Mouse (Mus musculus): ENCODE data around the gene Jade3. TPM values are rescaled to one million over a fixed set of nuclear protein-coding genes. Genes with fewer than 3 reads are reported as not detected.
A peak's percentile ranks its signal among the peaks of the same experiment; 100 is the strongest.

Gene Jade3
- total and polyA plus RNA-seq, 3 experiments, result 9.9 to 21.1 (median 11.8) TPM

DNA sequence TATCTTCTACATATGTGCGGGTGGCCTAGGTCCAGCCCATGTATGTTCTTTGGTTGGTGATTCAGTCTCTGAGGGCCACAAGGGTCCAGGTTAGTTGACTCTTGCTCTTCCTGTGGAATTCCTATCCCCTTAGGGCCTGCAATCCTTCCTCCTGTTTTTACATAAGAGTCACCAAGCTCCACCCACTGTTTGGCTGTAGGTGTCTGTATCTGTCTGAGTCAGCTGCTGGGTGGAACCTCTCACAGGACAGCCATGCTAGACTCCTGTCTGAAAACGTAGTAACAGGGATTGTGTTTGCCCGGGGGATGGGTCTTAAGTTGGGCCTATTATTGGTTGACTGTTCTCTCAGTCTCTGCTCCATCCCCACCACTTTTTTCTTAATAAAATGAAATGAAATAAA is 13.3 kb upstream of the Jade3 start:
- H3K36me3 ChIP-seq (replicated peaks in 1 of 2; ENCODE audit: control insufficient read depth in 1 of 2, insufficient read depth in 1 of 2, low read length in 1 of 2), result no peaks in the 10 kb centered on the region
- TF ChIP-seq MAFK (IDR thresholded peaks at IDR 0.05; ENCODE audit: insufficient replicate concordance, low read length) (no peak), IRF4 (IDR thresholded peaks at IDR 0.05; ENCODE audit: low read depth, low read length) (no peak), POLR2A (IDR thresholded peaks at IDR 0.05; ENCODE audit: low read depth, low read length) (no peak), JUND (conservative IDR thresholded peaks at IDR 0.05; ENCODE audit: low read depth, low read length) (no peak), HCFC1 (IDR thresholded peaks at IDR 0.05; ENCODE audit: low read depth, low read length) (no peak)
- H3K4me1 ChIP-seq (ENCODE audit: control insufficient read depth in 1 of 2, insufficient read depth in 2 of 2), result peaks cover 4 to 14% of the 10 kb centered on the region in 2 experiments
- H3K79me2 ChIP-seq (replicated peaks; ENCODE audit: control insufficient read depth, extremely low read depth, insufficient read depth, poor library complexity, severe bottlenecking), result no peaks in the 10 kb centered on the region
- in situ Hi-C loops (cut with MboI; ENCODE audit: low pct_ligation_motif_present, low pct_unique_long_range_greater_than_20kb, low sequenced_read_pairs), result no loop called here
- H3K27ac ChIP-seq (ENCODE audit: insufficient read depth, low read depth), result no peak overlapping the region
- no peaks in the 10 kb centered on the region for H3K27me3 ChIP-seq (replicated peaks)
- H3K9me3 ChIP-seq (replicated peaks; ENCODE audit: low read length), result no peaks in the 10 kb centered on the region
- H3K4me2 ChIP-seq (ENCODE audit: insufficient read depth, low read depth, poor library complexity, severe bottlenecking), result no peak overlapping the region
- no peak for DNase-seq (ENCODE audit: extremely low read depth)
- H3K4me3 ChIP-seq (replicated peaks in 1 of 3; ENCODE audit: low read depth in 2 of 3, low read length in 2 of 3, poor library complexity in 1 of 3), result no peak overlapping the region
- H3K9ac ChIP-seq (ENCODE audit: insufficient read depth, low read depth), result no peak overlapping the region
- dilution Hi-C loops (cut with MboI; ENCODE audit: extremely low pct_ligation_motif_present, extremely low pct_unique_long_range_greater_than_20kb, low sequenced_read_pairs), result no loop called here

DNA sequence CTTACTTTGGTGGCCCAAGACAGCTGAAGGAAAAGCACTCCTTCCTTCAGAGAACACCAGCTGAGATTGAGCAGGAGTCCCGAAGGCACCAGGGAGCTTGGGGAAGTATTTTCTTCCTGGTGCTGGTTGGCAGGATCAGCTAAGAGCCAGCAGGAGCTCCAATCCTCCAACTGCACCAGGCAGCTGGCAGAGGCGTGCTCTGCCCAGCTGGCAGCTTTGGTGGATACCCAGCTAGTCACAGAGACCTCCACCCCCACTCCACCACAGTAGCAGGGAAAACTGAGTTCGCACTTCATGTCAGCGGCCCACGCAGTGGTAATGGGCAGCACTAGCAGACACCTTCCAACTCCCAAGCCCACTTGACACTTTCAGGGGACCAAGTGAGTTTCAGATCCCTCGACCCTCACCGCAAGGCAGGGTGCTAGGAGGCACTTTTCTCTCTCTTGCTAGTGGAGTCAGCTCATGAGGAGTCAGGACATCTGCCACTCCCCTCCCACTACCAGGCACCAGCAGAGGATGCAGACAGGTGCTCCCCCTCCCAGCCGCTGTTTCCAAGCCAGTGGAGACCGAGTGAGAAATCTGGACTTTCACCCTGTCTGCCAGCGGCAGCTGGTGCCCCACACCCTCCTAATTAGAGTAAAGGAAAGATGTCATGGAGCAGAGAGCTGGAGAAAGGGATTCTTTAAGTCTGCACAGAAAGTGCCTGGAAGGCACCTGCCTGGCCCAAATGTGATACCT is 10.4 kb upstream of the Jade3 start:
- no peaks in the 10 kb centered on the region for H3K9me3 ChIP-seq (replicated peaks; ENCODE audit: low read length)
- TF ChIP-seq RAD21 (IDR thresholded peaks at IDR 0.05; ENCODE audit: low read depth, low read length), result no peak
- TF ChIP-seq E2F4 (IDR thresholded peaks at IDR 0.05; ENCODE audit: insufficient replicate concordance, low read depth, low read length), result no peak
- TF ChIP-seq CTCF (conservative IDR thresholded peaks at IDR 0.05 in 1 of 2, IDR thresholded peaks at IDR 0.05 in 1 of 2; ENCODE audit: low read depth in 2 of 2, low read length in 2 of 2), result no peak
- no peak for TF ChIP-seq ZKSCAN1 (IDR thresholded peaks at IDR 0.05; ENCODE audit: borderline replicate concordance, low read depth, low read length)
- dilution Hi-C loops (cut with MboI; ENCODE audit: extremely low pct_ligation_motif_present, extremely low pct_unique_long_range_greater_than_20kb, low sequenced_read_pairs), result no loop called here
- H3K4me1 ChIP-seq (ENCODE audit: control insufficient read depth in 1 of 2, insufficient read depth in 2 of 2), result peaks cover 4 to 14% of the 10 kb centered on the region in 2 experiments
- no peak overlapping the region for H3K4me3 ChIP-seq (replicated peaks in 1 of 3; ENCODE audit: low read depth in 2 of 3, low read length in 2 of 3, poor library complexity in 1 of 3)
- H3K36me3 ChIP-seq (replicated peaks in 1 of 2; ENCODE audit: control insufficient read depth in 1 of 2, insufficient read depth in 1 of 2, low read length in 1 of 2), result no peaks in the 10 kb centered on the region
- no peak overlapping the region for H3K9ac ChIP-seq (ENCODE audit: insufficient read depth, low read depth)
- in situ Hi-C loops (cut with MboI; ENCODE audit: low pct_ligation_motif_present, low pct_unique_long_range_greater_than_20kb, low sequenced_read_pairs), result no loop called here
- no peak for DNase-seq (ENCODE audit: extremely low read depth)
- H3K27ac ChIP-seq (ENCODE audit: insufficient read depth, low read depth), result no peak overlapping the region; the same call in 1 of the 2 replicates
- H3K4me2 ChIP-seq (ENCODE audit: insufficient read depth, low read depth, poor library complexity, severe bottlenecking), result no peak overlapping the region
- H3K27me3 ChIP-seq (replicated peaks), result no peaks in the 10 kb centered on the region
- no peaks in the 10 kb centered on the region for H3K79me2 ChIP-seq (replicated peaks; ENCODE audit: control insufficient read depth, extremely low read depth, insufficient read depth, poor library complexity, severe bottlenecking)

DNA sequence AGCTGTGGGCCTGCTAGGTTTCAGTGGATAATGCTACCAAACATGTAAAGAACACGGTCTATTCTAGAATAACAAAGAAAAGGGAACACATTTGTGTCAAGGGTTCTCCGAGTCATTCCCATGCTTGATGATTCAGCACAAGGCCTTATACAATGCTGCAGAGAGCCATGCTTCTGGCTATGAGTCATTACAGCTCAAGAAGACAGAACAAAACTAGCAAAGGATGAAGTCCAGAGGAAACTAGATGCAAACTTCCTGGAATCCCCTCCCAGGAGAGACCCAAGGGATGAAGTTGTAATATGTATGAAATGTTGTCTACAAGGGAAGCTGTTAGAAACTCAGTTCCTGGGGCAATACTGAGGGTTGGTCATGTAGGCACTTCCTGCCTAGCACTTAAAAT is 7.0 kb upstream of the Jade3 start:
- no peaks in the 10 kb centered on the region for H3K9me3 ChIP-seq (replicated peaks; ENCODE audit: low read length)
- dilution Hi-C loops (cut with MboI; ENCODE audit: extremely low pct_ligation_motif_present, extremely low pct_unique_long_range_greater_than_20kb, low sequenced_read_pairs), result no loop called here
- H3K4me2 ChIP-seq (ENCODE audit: insufficient read depth, low read depth, poor library complexity, severe bottlenecking), result no peak overlapping the region
- H3K9ac ChIP-seq (ENCODE audit: insufficient read depth, low read depth), result no peak overlapping the region
- DNase-seq (ENCODE audit: extremely low read depth), result no peak
- no peaks in the 10 kb centered on the region for H3K36me3 ChIP-seq (replicated peaks in 1 of 2; ENCODE audit: control insufficient read depth in 1 of 2, insufficient read depth in 1 of 2, low read length in 1 of 2)
- no peak overlapping the region for H3K27ac ChIP-seq (ENCODE audit: insufficient read depth, low read depth)
- H3K79me2 ChIP-seq (replicated peaks; ENCODE audit: control insufficient read depth, extremely low read depth, insufficient read depth, poor library complexity, severe bottlenecking), result no peaks in the 10 kb centered on the region
- no peak overlapping the region for H3K4me3 ChIP-seq (replicated peaks in 1 of 3; ENCODE audit: low read depth in 2 of 3, low read length in 2 of 3, poor library complexity in 1 of 3)
- in situ Hi-C loops (cut with MboI; ENCODE audit: low pct_ligation_motif_present, low pct_unique_long_range_greater_than_20kb, low sequenced_read_pairs), result no loop called here
- peaks cover 4 to 14% of the 10 kb centered on the region in 2 experiments for H3K4me1 ChIP-seq (ENCODE audit: control insufficient read depth in 1 of 2, insufficient read depth in 2 of 2)
- no peaks in the 10 kb centered on the region for H3K27me3 ChIP-seq (replicated peaks)
- TF ChIP-seq RCOR1 (conservative IDR thresholded peaks at IDR 0.05; ENCODE audit: low read depth, low read length) (no peak), TCF12 (IDR thresholded peaks at IDR 0.05; ENCODE audit: low read depth, low read length) (no peak), MAFK (IDR thresholded peaks at IDR 0.05; ENCODE audit: insufficient replicate concordance, low read length) (peak; percentile 46; the same call in 1 of the 2 replicates)

All from CH12.LX (cell line).